Mouse (Mus musculus) thymus, adult 2 months (tissue): ENCODE data around the gene Gm9936.

Experiments used
- CTCF ChIP-seq: fragments of 200-500 bp; IDR thresholded peaks from 2 replicates; pipeline ENCODE4 v1.5.1; 2012; ENCODE audit warnings: mild to moderate bottlenecking, control low read depth, low read length, moderate library complexity, borderline replicate concordance; ENCODE audit not compliant: control insufficient read depth, poor library complexity, insufficient read depth; ENCODE audit errors: extremely low read depth
- POLR2A ChIP-seq: fragments of 200-500 bp; IDR thresholded peaks from 2 replicates; pipeline ENCODE4 v1.6.1; 2012; ENCODE audit warnings: mild to moderate bottlenecking, low read length, control low read depth, moderate library complexity; ENCODE audit not compliant: control insufficient read depth, poor library complexity, insufficient read depth; ENCODE audit errors: extremely low read depth

GRCm38 (mm10) chr5:114875858-114876257 is 17.4 kb upstream of the Gm9936 start:
- no peak for TF ChIP-seq CTCF
- no peak for TF ChIP-seq POLR2A
